Mouse (Mus musculus): ENCODE measurements around the gene Cfap77. TPM values are rescaled to one million over a fixed set of nuclear protein-coding genes. Genes with fewer than 3 reads are reported as not detected.
"Not testable (repeated sequence)": the region's sequence is repeated elsewhere in the genome, so short reads cannot be mapped to it uniquely, and the experiment has no call there.

Cfap77 gene
- 0.18 and 0.29 TPM in 2 replicates for polyA plus RNA-seq (2015; fragmentation: Nextera tagmentation; extraction: Ambion mirVana)

- Histone ChIP-seq H3K36me3 (ENCODE audit: control insufficient read depth, insufficient read depth) (no peaks in the 10 kb centered on the region), H3K9me3 (replicated peaks; ENCODE audit: control insufficient read depth, low read length) (no peaks in the 10 kb centered on the region), H3K27me3 (ENCODE audit: control insufficient read depth, insufficient read depth, low read length) (peaks cover 2% of the 10 kb centered on the region), H3K4me2 (ENCODE audit: low read depth, low read length) (peak within 1 kb of the TSS; percentile 89), H3K4me1 (ENCODE audit: control insufficient read depth, insufficient read depth, low read length) (peaks cover 6% of the 10 kb centered on the region), H3K27ac (ENCODE audit: low read length) (no peak within 1 kb of the TSS), H3K9ac (ENCODE audit: low read length) (peak within 1 kb of the TSS; percentile 76), H3K4me3 (ENCODE audit: low read length) (peak within 1 kb of the TSS; percentile 61)
- ATAC-seq (replicated peaks; ENCODE audit: extremely low read depth, insufficient read depth, low FRiP score): peak; percentile 71
- WGBS: under 1% methylated on average over 25 of the region's 25 CpGs
Measured at GRCm38 (mm10) chr2:29054991-29055390, at the start of gene Cfap77. TSS of gene Cfap77 (minus strand) at chr2:29055066.

GRCm38 (mm10) chr2:29102416-29103377 lies 47.8 kb upstream of the Cfap77 start:
- H3K4me2 ChIP-seq (ENCODE audit: low read depth, low read length); H3K27me3 ChIP-seq (ENCODE audit: control insufficient read depth, insufficient read depth, low read length); ATAC-seq (replicated peaks; ENCODE audit: extremely low read depth, insufficient read depth, low FRiP score); H3K4me3 ChIP-seq (ENCODE audit: low read length); H3K9me3 ChIP-seq (replicated peaks; ENCODE audit: control insufficient read depth, low read length); H3K27ac ChIP-seq (ENCODE audit: low read length); H3K4me1 ChIP-seq (ENCODE audit: control insufficient read depth, insufficient read depth, low read length); H3K9ac ChIP-seq (ENCODE audit: low read length); H3K36me3 ChIP-seq (ENCODE audit: control insufficient read depth, insufficient read depth): not testable (repeated sequence)
- WGBS: 76% methylated on average over 9 of the region's 10 CpGs

GRCm38 (mm10) chr2:29100822-29101534 lies 46.1 kb upstream of the Cfap77 start:
- Histone ChIP-seq H3K9me3 (replicated peaks; ENCODE audit: control insufficient read depth, low read length) (no peaks in the 10 kb centered on the region), H3K27me3 (ENCODE audit: control insufficient read depth, insufficient read depth, low read length) (no peaks in the 10 kb centered on the region), H3K4me2 (ENCODE audit: low read depth, low read length) (peak overlapping the region; percentile 45), H3K9ac (ENCODE audit: low read length) (peak overlapping the region; percentile 33; the same call in 1 of the 2 replicates), H3K4me1 (ENCODE audit: control insufficient read depth, insufficient read depth, low read length) (no peaks in the 10 kb centered on the region), H3K36me3 (ENCODE audit: control insufficient read depth, insufficient read depth) (no peaks in the 10 kb centered on the region), H3K4me3 (ENCODE audit: low read length) (peak overlapping the region; percentile 27), H3K27ac (ENCODE audit: low read length) (no peak overlapping the region)
- no peak for ATAC-seq (replicated peaks; ENCODE audit: extremely low read depth, insufficient read depth, low FRiP score)
- WGBS: 60% methylated on average over 7 of the region's 7 CpGs

- WGBS: 85% methylated on average over 14 of the region's 14 CpGs
- Histone ChIP-seq H3K4me2 (ENCODE audit: low read depth, low read length) (no peak overlapping the region), H3K9me3 (replicated peaks; ENCODE audit: control insufficient read depth, low read length) (no peaks in the 10 kb centered on the region), H3K27ac (ENCODE audit: low read length) (no peak overlapping the region), H3K36me3 (ENCODE audit: control insufficient read depth, insufficient read depth) (no peaks in the 10 kb centered on the region), H3K4me1 (ENCODE audit: control insufficient read depth, insufficient read depth, low read length) (no peaks in the 10 kb centered on the region), H3K4me3 (ENCODE audit: low read length) (no peak overlapping the region), H3K9ac (ENCODE audit: low read length) (no peak overlapping the region), H3K27me3 (ENCODE audit: control insufficient read depth, insufficient read depth, low read length) (no peaks in the 10 kb centered on the region)
- ATAC-seq (replicated peaks; ENCODE audit: extremely low read depth, insufficient read depth, low FRiP score): no peak
Measured at GRCm38 (mm10) chr2:29099646-29100045, 44.8 kb upstream of the Cfap77 start.

GRCm38 (mm10) chr2:29098786-29099185 lies 43.9 kb upstream of the Cfap77 start:
- no peak overlapping the region for H3K4me3 ChIP-seq (ENCODE audit: low read length)
- H3K27ac ChIP-seq (ENCODE audit: low read length): no peak overlapping the region
- no peaks in the 10 kb centered on the region for H3K27me3 ChIP-seq (ENCODE audit: control insufficient read depth, insufficient read depth, low read length)
- no peaks in the 10 kb centered on the region for H3K4me1 ChIP-seq (ENCODE audit: control insufficient read depth, insufficient read depth, low read length)
- H3K9ac ChIP-seq (ENCODE audit: low read length): no peak overlapping the region
- ATAC-seq (replicated peaks; ENCODE audit: extremely low read depth, insufficient read depth, low FRiP score): no peak
- no peak overlapping the region for H3K4me2 ChIP-seq (ENCODE audit: low read depth, low read length)
- no peaks in the 10 kb centered on the region for H3K36me3 ChIP-seq (ENCODE audit: control insufficient read depth, insufficient read depth)
- 79% methylated on average over 8 of the region's 8 CpGs for WGBS
- H3K9me3 ChIP-seq (replicated peaks; ENCODE audit: control insufficient read depth, low read length): no peaks in the 10 kb centered on the region

- not testable (repeated sequence) for ATAC-seq (replicated peaks; ENCODE audit: extremely low read depth, insufficient read depth, low FRiP score); H3K4me1 ChIP-seq (ENCODE audit: control insufficient read depth, insufficient read depth, low read length)
- 90% methylated on average over 5 of the region's 5 CpGs for whole genome bisulfite sequencing
Measured at GRCm38 (mm10) chr2:29097955-29098354, 43.1 kb upstream of the Cfap77 start.

GRCm38 (mm10) chr2:29097465-29097864 lies 42.6 kb upstream of the Cfap77 start:
- H3K36me3 ChIP-seq (ENCODE audit: control insufficient read depth, insufficient read depth): no peaks in the 10 kb centered on the region
- WGBS: 75% methylated on average over 3 of the region's 3 CpGs
- no peaks in the 10 kb centered on the region for H3K9me3 ChIP-seq (replicated peaks; ENCODE audit: control insufficient read depth, low read length)
- H3K9ac ChIP-seq (ENCODE audit: low read length): no peak overlapping the region
- H3K27me3 ChIP-seq (ENCODE audit: control insufficient read depth, insufficient read depth, low read length): no peaks in the 10 kb centered on the region
- no peak overlapping the region for H3K4me3 ChIP-seq (ENCODE audit: low read length)
- no peak for ATAC-seq (replicated peaks; ENCODE audit: extremely low read depth, insufficient read depth, low FRiP score)
- no peak overlapping the region for H3K4me2 ChIP-seq (ENCODE audit: low read depth, low read length)
- no peaks in the 10 kb centered on the region for H3K4me1 ChIP-seq (ENCODE audit: control insufficient read depth, insufficient read depth, low read length)
- H3K27ac ChIP-seq (ENCODE audit: low read length): no peak overlapping the region

More at GRCm38 (mm10) chr2:29097955-29098354, 43.1 kb upstream of the Cfap77 start:
- H3K4me2 ChIP-seq (ENCODE audit: low read depth, low read length); H3K27ac ChIP-seq (ENCODE audit: low read length); H3K9me3 ChIP-seq (replicated peaks; ENCODE audit: control insufficient read depth, low read length); H3K9ac ChIP-seq (ENCODE audit: low read length); H3K4me3 ChIP-seq (ENCODE audit: low read length); H3K27me3 ChIP-seq (ENCODE audit: control insufficient read depth, insufficient read depth, low read length); H3K36me3 ChIP-seq (ENCODE audit: control insufficient read depth, insufficient read depth): not testable (repeated sequence)

- Histone ChIP-seq H3K9me3 (replicated peaks; ENCODE audit: control insufficient read depth, low read length) (no peaks in the 10 kb centered on the region), H3K9ac (ENCODE audit: low read length) (no peak overlapping the region), H3K27ac (ENCODE audit: low read length) (no peak overlapping the region), H3K36me3 (ENCODE audit: control insufficient read depth, insufficient read depth) (no peaks in the 10 kb centered on the region), H3K4me1 (ENCODE audit: control insufficient read depth, insufficient read depth, low read length) (no peaks in the 10 kb centered on the region), H3K4me2 (ENCODE audit: low read depth, low read length) (no peak overlapping the region), H3K27me3 (ENCODE audit: control insufficient read depth, insufficient read depth, low read length) (no peaks in the 10 kb centered on the region), H3K4me3 (ENCODE audit: low read length) (no peak overlapping the region)
- 72% methylated on average over 4 of the region's 4 CpGs for WGBS
- ATAC-seq (replicated peaks; ENCODE audit: extremely low read depth, insufficient read depth, low FRiP score): no peak
Measured at GRCm38 (mm10) chr2:29096751-29097150, 41.9 kb upstream of the Cfap77 start.

- Histone ChIP-seq H3K9me3 (replicated peaks; ENCODE audit: control insufficient read depth, low read length) (no peaks in the 10 kb centered on the region), H3K27ac (ENCODE audit: low read length) (no peak overlapping the region), H3K36me3 (ENCODE audit: control insufficient read depth, insufficient read depth) (no peaks in the 10 kb centered on the region), H3K4me2 (ENCODE audit: low read depth, low read length) (no peak overlapping the region), H3K27me3 (ENCODE audit: control insufficient read depth, insufficient read depth, low read length) (no peaks in the 10 kb centered on the region), H3K9ac (ENCODE audit: low read length) (no peak overlapping the region), H3K4me3 (ENCODE audit: low read length) (no peak overlapping the region), H3K4me1 (ENCODE audit: control insufficient read depth, insufficient read depth, low read length) (no peaks in the 10 kb centered on the region)
- no peak for ATAC-seq (replicated peaks; ENCODE audit: extremely low read depth, insufficient read depth, low FRiP score)
- WGBS: 85% methylated on average over 8 of the region's 8 CpGs
Measured at GRCm38 (mm10) chr2:29095674-29096073, 40.8 kb upstream of the Cfap77 start.
